Mouse (Mus musculus): ENCODE measurements around the gene Mycbpap.

Gene Mycbpap

GRCm38 (mm10) chr11:94477651-94478050, 43.9 kb downstream of the Mycbpap start:
- DNase-seq = no peak

- no peak for DNase-seq
These were observed 45.8 kb downstream of the Mycbpap start for GRCm38 (mm10) chr11:94475722-94476121.

- DNase-seq = no peak
These were observed 47.0 kb downstream of the Mycbpap start for GRCm38 (mm10) chr11:94474544-94474910.

- DNase-seq = peak; percentile 78
These were observed 47.6 kb downstream of the Mycbpap start, which contains the start of gene Cacna1g for GRCm38 (mm10) chr11:94473707-94474543. Gene Cacna1g, minus strand, starts transcription at chr11:94474198.

GRCm38 (mm10) chr11:94472916-94473706, 48.4 kb downstream of the Mycbpap start:
- DNase-seq = peak; percentile 12

GRCm38 (mm10) chr11:94472585-94472915, 49.0 kb downstream of the Mycbpap start:
- DNase-seq = no peak

GRCm38 (mm10) chr11:94471740-94472584, 49.6 kb downstream of the Mycbpap start:
- DNase-seq = no peak

GRCm38 (mm10) chr11:94470391-94470790, 51.2 kb downstream of the Mycbpap start:
- DNase-seq = no peak

GRCm38 (mm10) chr11:94469136-94470064, 52.1 kb downstream of the Mycbpap start:
- DNase-seq = no peak

- DNase-seq = no peak
These were observed 52.9 kb downstream of the Mycbpap start for GRCm38 (mm10) chr11:94468582-94469064.

- DNase-seq = no peak
These were observed 55.1 kb downstream of the Mycbpap start for GRCm38 (mm10) chr11:94466333-94466855.

GRCm38 (mm10) chr11:94464170-94464569, 57.4 kb downstream of the Mycbpap start:
- no peak for DNase-seq

GRCm38 (mm10) chr11:94461856-94462255, 59.7 kb downstream of the Mycbpap start:
- DNase-seq = no peak

- DNase-seq = no peak
These were observed 64.5 kb downstream of the Mycbpap start for GRCm38 (mm10) chr11:94457001-94457400.

GRCm38 (mm10) chr11:94456347-94456746, 65.2 kb downstream of the Mycbpap start:
- DNase-seq = no peak

- DNase-seq = no peak
These were observed 66.3 kb downstream of the Mycbpap start for GRCm38 (mm10) chr11:94455161-94455820.

GRCm38 (mm10) chr11:94454756-94455155, 66.8 kb downstream of the Mycbpap start:
- DNase-seq = no peak
